Mouse (Mus musculus) C2C12 (cell line): ENCODE measurements around the gene Myo6. TPM values are rescaled to one million over a fixed set of nuclear protein-coding genes. Genes with fewer than 3 reads are reported as not detected.

Experiments used
- H3K27me3 ChIP-seq: one replicate; pipeline ENCODE4 v1.6.1; 2011; ENCODE audit not compliant: control insufficient read depth, insufficient read depth, insufficient read length
- H3K36me3 ChIP-seq: one replicate; pipeline ENCODE4 v1.6.1; 2011; ENCODE audit not compliant: control insufficient read depth, insufficient read depth
- H3K4me3 ChIP-seq: one replicate; pipeline ENCODE4 v1.5.1; 2011; ENCODE audit warnings: mild to moderate bottlenecking, control low read depth; ENCODE audit not compliant: poor library complexity, insufficient read depth, severe bottlenecking
- H3K79me2 ChIP-seq: one replicate; pipeline ENCODE4 v1.6.1; 2011; ENCODE audit not compliant: control insufficient read depth, insufficient read depth
- H3K79me3 ChIP-seq: one replicate; pipeline ENCODE4 v1.6.1; 2011; ENCODE audit warnings: low read depth, control low read depth
- H3ac ChIP-seq: one replicate; pipeline ENCODE3; 2011; ENCODE audit warnings: low read depth; ENCODE audit not compliant: control insufficient read depth, insufficient read length
- CEBPB ChIP-seq: IDR thresholded peaks from one replicate; pipeline ENCODE4 v1.6.1; 2011; ENCODE audit warnings: low read depth, mild to moderate bottlenecking, control low read depth, moderate library complexity
- CTCF ChIP-seq: IDR thresholded peaks from one replicate; pipeline ENCODE4 v1.5.1; 2011; ENCODE audit not compliant: control insufficient read depth, insufficient read depth, insufficient read length
- FOSL1 ChIP-seq: IDR thresholded peaks from one replicate; pipeline ENCODE4 v1.8.0; 2011; ENCODE audit warnings: mild to moderate bottlenecking, low read length; ENCODE audit not compliant: poor library complexity, insufficient read depth, severe bottlenecking
- MAX ChIP-seq: IDR thresholded peaks from one replicate; pipeline ENCODE4 v1.6.1; 2011; ENCODE audit warnings: mild to moderate bottlenecking, control low read depth
- MYOD1 ChIP-seq: IDR thresholded peaks from one replicate; pipeline ENCODE4 v1.6.1; 2011; ENCODE audit warnings: low read depth; ENCODE audit not compliant: control insufficient read depth, insufficient read length
- MYOG ChIP-seq: IDR thresholded peaks from one replicate; pipeline ENCODE4 v1.6.1; 2011; ENCODE audit not compliant: control insufficient read depth, insufficient read length; ENCODE audit errors: extremely low read depth
- USF1 ChIP-seq: IDR thresholded peaks from one replicate; pipeline ENCODE4 v1.6.1; 2011; ENCODE audit warnings: low read depth, mild to moderate bottlenecking, control low read depth, moderate library complexity
- polyA plus RNA-seq: library from polyadenylated mRNA; unstranded; fragments of >200 nt; fragmentation: generic; extraction: Trizol; gene quantifications from one replicate; pipeline ENCODE4 v1.2.1, GENCODE M21; 2012; ENCODE audit warnings: missing spikeins

Gene Myo6
- polyA plus RNA-seq, 1 experiment = 1.3 TPM

DNA sequence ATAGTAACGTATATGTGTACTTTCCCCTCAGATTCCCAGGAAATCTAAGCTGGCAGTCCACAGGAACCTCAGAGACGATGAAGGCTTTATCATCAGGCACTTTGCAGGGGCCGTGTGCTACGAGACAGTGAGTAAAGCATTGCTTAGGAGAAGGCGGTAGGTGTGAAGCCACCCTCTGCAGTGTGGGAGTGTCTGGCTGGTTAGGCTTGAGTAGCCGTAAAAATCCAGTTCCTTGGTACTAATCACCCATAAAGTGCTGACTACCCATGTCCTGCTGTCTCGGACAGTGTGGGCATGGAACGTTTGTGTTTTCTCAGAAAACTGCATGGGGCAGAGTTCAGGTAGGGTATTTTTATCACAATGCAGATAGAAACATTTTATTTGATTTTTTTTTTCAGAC lies 104.8 kb downstream of the Myo6 start:
- no peak for TF ChIP-seq MYOD1
- TF ChIP-seq FOSL1 = no peak
- no peak for TF ChIP-seq CTCF
- TF ChIP-seq MYOG = no peak
- TF ChIP-seq CEBPB = no peak
- no peak for TF ChIP-seq USF1
- no peak for TF ChIP-seq MAX
- H3K27me3 ChIP-seq = no peaks in the 10 kb centered on the region

GRCm38 (mm10) chr9:80272951-80273350 lies 108.1 kb downstream of the Myo6 start:
- no peak for TF ChIP-seq CTCF
- no peak for TF ChIP-seq MAX
- Histone ChIP-seq H3K79me3 (no peaks in the 10 kb centered on the region), H3K27me3 (no peaks in the 10 kb centered on the region), H3K4me3 (no peak overlapping the region), H3K36me3 (no peaks in the 10 kb centered on the region), H3ac (no peak overlapping the region), H3K79me2 (no peaks in the 10 kb centered on the region)

More for the DNA sequence above, 104.8 kb downstream of the Myo6 start:
- no peaks in the 10 kb centered on the region for H3K36me3 ChIP-seq
- H3K4me3 ChIP-seq = no peak overlapping the region
- no peaks in the 10 kb centered on the region for H3K79me3 ChIP-seq
- H3ac ChIP-seq = no peak overlapping the region
- H3K79me2 ChIP-seq = no peaks in the 10 kb centered on the region

DNA sequence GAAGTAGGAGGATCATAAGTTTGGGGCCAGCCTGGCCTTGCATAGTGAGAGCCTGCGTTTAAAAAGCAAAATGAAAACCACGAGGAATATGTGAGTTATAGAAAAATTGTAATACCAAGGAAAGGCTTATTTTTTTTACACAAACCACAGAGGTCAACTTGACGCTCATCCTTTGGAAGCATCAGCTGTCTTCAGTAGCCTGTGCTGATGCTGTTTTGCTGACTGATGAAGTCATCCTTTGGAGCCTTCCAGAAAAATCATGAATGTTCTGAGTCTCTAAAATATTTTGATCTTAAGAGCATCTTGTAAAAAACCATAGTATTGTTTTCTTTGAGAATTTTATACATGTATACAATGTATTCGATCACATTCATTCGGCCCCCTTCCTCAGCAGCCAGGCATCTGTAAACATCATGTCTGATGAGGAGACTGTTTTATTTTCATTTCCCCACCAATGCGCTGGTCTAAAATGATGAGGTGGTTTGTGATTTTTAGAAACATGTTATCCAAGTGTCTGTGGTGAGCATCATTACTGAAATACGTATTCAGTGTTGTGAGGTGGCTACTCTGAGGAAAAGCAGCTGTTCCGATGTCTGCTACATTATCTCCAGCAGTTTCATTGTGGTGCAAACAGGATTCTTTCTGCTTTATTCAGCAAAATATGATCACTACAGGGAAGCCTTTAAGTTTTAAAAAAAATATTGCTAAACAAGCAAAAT lies 110.4 kb downstream of the Myo6 start:
- Histone ChIP-seq H3K79me2 (no peaks in the 10 kb centered on the region), H3K4me3 (no peak overlapping the region), H3ac (no peak overlapping the region), H3K79me3 (no peaks in the 10 kb centered on the region), H3K36me3 (no peaks in the 10 kb centered on the region), H3K27me3 (no peaks in the 10 kb centered on the region)
- no peak for TF ChIP-seq MAX
- peak; percentile 34 for TF ChIP-seq MYOD1

DNA sequence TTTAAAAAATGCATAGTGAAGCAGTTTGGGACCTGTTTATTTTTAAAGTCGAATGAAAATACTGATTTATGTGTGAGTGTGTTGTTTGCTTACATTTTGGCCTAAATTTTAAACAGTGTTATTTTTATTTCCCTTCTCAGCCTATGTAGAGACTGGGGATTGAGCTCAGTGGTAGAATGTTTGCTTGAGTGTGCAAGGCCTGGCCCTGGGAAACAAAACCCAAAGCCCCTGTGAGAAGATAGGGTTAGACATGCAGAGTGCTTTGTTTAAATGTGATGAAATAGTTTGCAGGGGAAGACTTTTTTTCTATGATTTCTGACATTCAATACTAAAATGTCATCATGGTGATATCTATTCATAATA lies 110.9 kb downstream of the Myo6 start:
- no peaks in the 10 kb centered on the region for H3K79me2 ChIP-seq
- TF ChIP-seq USF1 = no peak
- no peak for TF ChIP-seq CTCF
- TF ChIP-seq MYOG = no peak
- TF ChIP-seq FOSL1 = no peak
- no peak for TF ChIP-seq CEBPB
- no peak for TF ChIP-seq MAX
- no peak for TF ChIP-seq MYOD1
- no peaks in the 10 kb centered on the region for H3K27me3 ChIP-seq
- no peaks in the 10 kb centered on the region for H3K79me3 ChIP-seq
- H3K4me3 ChIP-seq = no peak overlapping the region
- H3ac ChIP-seq = no peak overlapping the region
- no peaks in the 10 kb centered on the region for H3K36me3 ChIP-seq

GRCm38 (mm10) chr9:80277157-80277556 lies 112.3 kb downstream of the Myo6 start:
- Histone ChIP-seq H3K4me3 (no peak overlapping the region), H3K79me3 (no peaks in the 10 kb centered on the region), H3K79me2 (no peaks in the 10 kb centered on the region), H3ac (no peak overlapping the region), H3K27me3 (no peaks in the 10 kb centered on the region), H3K36me3 (no peaks in the 10 kb centered on the region)
- TF ChIP-seq MYOD1 (no peak), USF1 (no peak), CTCF (no peak), MAX (no peak), CEBPB (no peak), MYOG (no peak), FOSL1 (no peak)

GRCm38 (mm10) chr9:80277770-80278169 lies 112.9 kb downstream of the Myo6 start:
- Histone ChIP-seq H3ac (no peak overlapping the region), H3K36me3 (no peaks in the 10 kb centered on the region), H3K79me3 (no peaks in the 10 kb centered on the region), H3K4me3 (no peak overlapping the region), H3K79me2 (no peaks in the 10 kb centered on the region), H3K27me3 (no peaks in the 10 kb centered on the region)
- TF ChIP-seq FOSL1 = no peak
- no peak for TF ChIP-seq MAX
- TF ChIP-seq MYOD1 = no peak
- no peak for TF ChIP-seq CEBPB
- TF ChIP-seq CTCF = no peak
